Mouse (Mus musculus) cerebellum, adult 2 months (tissue): ENCODE results near the gene Ncor2. TPM values are rescaled to one million over a fixed set of nuclear protein-coding genes. Genes with fewer than 3 reads are reported as not detected.

Experiments
- DNase-seq, 2 experiments: peaks; one replicate each; pipeline ENCODE4 v3.0.0; 2021
- H3K27ac ChIP-seq: fragments of 200-500 bp; 2 replicates; pipeline ENCODE4 v1.5.1; 2012; ENCODE audit warnings: low read length, control low read depth, inconsistent platforms; ENCODE audit not compliant: insufficient read depth
- H3K27me3 ChIP-seq: fragments of 200-500 bp; 2 replicates; pipeline ENCODE4 v1.6.1; 2012; ENCODE audit warnings: inconsistent platforms, mild to moderate bottlenecking, low read length, moderate library complexity; ENCODE audit not compliant: control insufficient read depth, insufficient read depth
- H3K4me1 ChIP-seq: fragments of 200-500 bp; 2 replicates; pipeline ENCODE4 v1.6.1; 2011; ENCODE audit warnings: low read length; ENCODE audit not compliant: control insufficient read depth, insufficient read depth
- H3K4me3 ChIP-seq: fragments of 200-500 bp; replicated peaks from 2 replicates; pipeline ENCODE3; 2011; ENCODE audit warnings: mild to moderate bottlenecking, low read depth, low read length, control low read depth; ENCODE audit not compliant: insufficient read depth
- CTCF ChIP-seq: fragments of 200-500 bp; IDR thresholded peaks from 2 replicates; pipeline ENCODE4 v1.5.1; 2011; ENCODE audit warnings: low read depth, mild to moderate bottlenecking, control low read depth, low read length, moderate library complexity, borderline replicate concordance; ENCODE audit not compliant: insufficient read depth
- POLR2A ChIP-seq: fragments of 200-500 bp; IDR thresholded peaks from 2 replicates; pipeline ENCODE4 v1.6.1; 2011; ENCODE audit warnings: low read length, control low read depth, borderline replicate concordance; ENCODE audit not compliant: insufficient read depth
- WGBS: fragments of 180-500 bp; shearing (Covaris S2); methylation state at CpG from one replicate; pipeline ENCODE4 v1.1.7; 2018; 5-methylcytosine and 5-hydroxymethylcytosine counted together
- polyA plus RNA-seq: library from polyadenylated mRNA; depleted of rRNA; stranded (reverse); fragments of >200 nt; gene quantifications from 2 replicates; pipeline ENCODE4 v1.2.3, GENCODE M21; 2012

Ncor2 gene
- polyA plus RNA-seq, 1 experiment = 93.2 TPM

DNA sequence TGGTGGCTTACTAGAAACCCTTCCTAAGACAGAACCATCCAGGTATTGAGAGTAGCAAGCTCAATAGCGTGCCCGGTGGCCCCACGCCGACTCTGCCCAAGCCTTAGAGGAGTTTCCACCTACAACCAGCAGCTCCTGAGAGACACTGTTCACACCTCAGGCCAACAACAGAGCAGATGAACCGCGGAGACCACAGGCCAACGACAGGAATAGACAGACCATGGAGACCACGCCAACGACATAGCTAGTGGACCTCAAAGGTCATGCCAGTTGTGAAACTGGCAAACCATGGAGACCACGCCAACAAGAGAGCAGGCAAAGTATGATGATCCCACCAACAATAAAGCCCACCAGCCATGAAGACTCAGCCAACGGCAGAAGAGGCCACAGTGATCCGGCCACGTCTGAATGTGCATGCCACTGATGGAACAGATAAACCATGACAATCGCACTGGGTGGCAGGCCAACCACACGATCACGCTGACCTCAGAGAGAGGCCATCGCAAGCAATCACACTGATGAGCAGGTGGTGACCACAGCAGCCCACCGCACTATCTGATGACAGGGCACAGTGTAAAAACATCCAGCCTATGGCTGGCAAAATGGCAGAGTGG lies 41.2 kb downstream of the Ncor2 start:
- TF ChIP-seq CTCF = no peak
- no peak for TF ChIP-seq POLR2A
- Histone ChIP-seq H3K27me3 (no peaks in the 10 kb centered on the region), H3K4me3 (no peak overlapping the region), H3K27ac (no peak overlapping the region), H3K4me1 (peaks cover 76% of the 10 kb centered on the region)
- DNase-seq = no peak
- 83% methylated on average over 18 of the region's 18 CpGs for WGBS

DNA sequence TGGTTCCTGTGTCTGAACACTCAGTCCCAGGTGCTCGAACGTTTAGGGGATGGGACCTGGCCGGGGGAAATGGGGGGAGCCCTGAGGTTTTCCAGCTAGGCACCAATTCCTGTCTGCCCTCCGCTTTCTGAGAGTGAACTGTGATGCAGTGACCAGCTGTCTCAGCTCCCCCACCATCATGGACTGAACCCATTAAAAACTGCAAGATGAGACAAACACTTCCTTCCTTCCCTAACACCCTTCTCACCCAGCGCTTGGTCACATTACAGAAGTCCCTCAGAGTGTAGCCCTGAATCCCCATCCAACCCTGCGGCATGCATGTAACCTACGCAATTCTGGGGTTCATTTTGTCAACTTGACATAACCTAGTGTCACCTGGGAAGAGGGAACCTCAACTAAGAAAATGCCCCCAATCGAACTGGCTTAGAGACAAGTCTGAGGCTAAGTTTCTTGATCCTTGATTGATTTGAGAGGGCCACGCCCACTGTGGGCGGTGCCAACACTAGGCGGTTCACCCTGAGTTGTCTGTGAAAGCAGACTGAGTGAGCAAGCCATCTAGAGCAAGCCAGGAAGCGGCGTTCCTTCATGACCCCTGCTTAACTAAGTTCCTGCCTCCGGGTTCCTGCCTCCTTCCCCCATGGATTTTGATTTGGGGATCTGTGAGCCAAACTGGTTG lies 41.9 kb downstream of the Ncor2 start:
- DNase-seq = no peak
- Histone ChIP-seq H3K4me3 (no peak overlapping the region), H3K27me3 (no peaks in the 10 kb centered on the region), H3K4me1 (peaks cover 76% of the 10 kb centered on the region), H3K27ac (no peak overlapping the region)
- WGBS = 55% methylated on average over 14 of the region's 14 CpGs
- TF ChIP-seq POLR2A = no peak

DNA sequence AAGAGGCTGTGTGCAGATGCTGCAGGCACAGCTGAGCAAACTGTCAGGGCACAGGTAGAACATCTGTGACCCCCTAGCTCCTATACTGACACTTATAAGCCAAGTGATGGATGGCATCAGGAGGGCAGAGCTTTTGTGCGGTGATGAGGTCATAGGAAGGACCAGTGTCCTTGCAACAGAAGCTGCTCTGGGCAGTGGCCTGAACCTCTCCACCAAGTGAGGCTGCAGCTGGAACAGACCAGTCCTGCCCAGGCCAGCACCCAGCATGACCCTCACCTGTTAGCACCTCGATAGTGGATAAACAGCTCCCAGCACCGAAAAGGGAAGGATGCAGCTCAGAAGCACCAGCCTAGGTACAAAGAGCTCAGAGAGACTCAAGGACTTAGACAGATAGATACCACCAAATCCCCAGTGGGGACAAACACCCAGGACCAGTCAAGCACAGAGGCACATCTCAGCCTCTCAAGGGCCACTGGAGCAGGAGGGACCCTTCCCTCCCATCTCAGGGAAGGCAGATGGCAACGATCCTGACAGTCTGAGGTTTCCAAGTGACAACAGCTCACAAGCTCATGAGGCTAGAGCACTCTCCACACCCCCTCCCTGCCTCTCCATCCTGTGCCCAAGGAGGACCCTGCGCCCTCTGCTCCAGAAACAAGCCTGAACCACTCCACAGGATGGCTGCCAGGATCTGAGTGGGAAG lies 42.6 kb downstream of the Ncor2 start:
- 36% methylated on average over 5 of the region's 5 CpGs for WGBS
- DNase-seq = no peak
- Histone ChIP-seq H3K4me1 (peaks cover 75% of the 10 kb centered on the region), H3K27me3 (no peaks in the 10 kb centered on the region), H3K27ac (no peak overlapping the region), H3K4me3 (no peak overlapping the region)
- no peak for TF ChIP-seq POLR2A
- TF ChIP-seq CTCF = no peak

DNA sequence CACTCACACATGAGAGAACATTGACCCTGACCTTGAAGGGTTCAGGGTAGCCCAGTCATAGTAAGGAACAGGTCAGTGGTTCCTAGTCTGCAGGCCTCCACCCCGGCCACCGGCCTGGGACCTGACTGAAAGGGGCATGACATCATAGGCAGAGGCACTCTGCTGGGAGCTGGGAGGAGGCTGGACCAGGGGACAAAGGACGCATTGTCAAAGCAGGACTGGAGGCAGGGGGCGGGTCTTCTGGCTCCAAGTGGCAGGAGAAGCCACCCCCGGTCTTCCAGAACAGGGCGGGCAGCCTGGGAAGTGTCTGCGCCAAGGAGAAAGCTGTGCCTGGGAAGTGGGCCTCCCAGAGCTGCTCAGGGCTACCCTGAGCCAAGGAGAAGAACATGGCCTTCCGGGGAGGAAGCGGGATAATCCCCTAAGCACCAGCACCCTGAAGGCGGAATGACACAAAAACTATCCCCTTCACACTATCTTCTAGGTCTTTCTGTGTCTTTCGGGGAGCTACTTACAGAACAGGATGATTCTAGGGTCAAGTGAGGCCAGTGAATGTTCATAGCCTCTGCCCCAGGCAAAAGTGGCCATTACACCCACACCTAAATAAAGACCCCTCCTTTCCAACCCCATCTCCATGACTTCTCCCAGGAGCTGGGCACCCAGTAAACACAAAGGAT lies 44.1 kb downstream of the Ncor2 start:
- no peak overlapping the region for H3K4me3 ChIP-seq
- peak overlapping the region; percentile 63 for H3K27ac ChIP-seq
- 41% methylated on average over 11 of the region's 11 CpGs for WGBS
- peak in 1 of 2 experiments; percentile 66 for DNase-seq
- no peaks in the 10 kb centered on the region for H3K27me3 ChIP-seq
- peaks cover 79% of the 10 kb centered on the region for H3K4me1 ChIP-seq
- TF ChIP-seq POLR2A = no peak
- TF ChIP-seq CTCF = no peak

DNA sequence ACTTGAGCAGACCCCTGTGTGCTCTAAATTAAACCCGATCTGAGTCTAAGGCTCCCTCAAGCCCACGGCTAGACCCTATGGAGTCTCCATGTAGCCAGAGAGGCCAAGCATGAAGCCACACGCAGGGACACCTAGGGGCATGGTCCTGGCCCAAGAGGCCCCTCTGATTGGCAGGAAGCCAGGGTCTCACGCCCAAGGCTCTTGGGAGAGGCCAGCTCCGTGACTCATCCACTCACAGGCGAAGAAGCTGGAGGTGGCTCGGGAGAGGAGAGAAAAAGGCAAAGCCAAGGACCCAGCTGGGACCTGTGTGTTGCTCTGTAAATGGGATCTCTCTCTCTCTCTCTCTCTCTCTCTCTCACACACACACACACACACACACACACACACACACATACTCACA lies 44.6 kb downstream of the Ncor2 start:
- no peak overlapping the region for H3K4me3 ChIP-seq
- TF ChIP-seq CTCF = no peak
- no peak for TF ChIP-seq POLR2A
- 30% methylated on average over 7 of the region's 7 CpGs for WGBS
- H3K27me3 ChIP-seq = no peaks in the 10 kb centered on the region
- peaks cover 77% of the 10 kb centered on the region for H3K4me1 ChIP-seq
- peak in 1 of 2 experiments; percentile 48 for DNase-seq
- peak overlapping the region; percentile 63 for H3K27ac ChIP-seq

DNA sequence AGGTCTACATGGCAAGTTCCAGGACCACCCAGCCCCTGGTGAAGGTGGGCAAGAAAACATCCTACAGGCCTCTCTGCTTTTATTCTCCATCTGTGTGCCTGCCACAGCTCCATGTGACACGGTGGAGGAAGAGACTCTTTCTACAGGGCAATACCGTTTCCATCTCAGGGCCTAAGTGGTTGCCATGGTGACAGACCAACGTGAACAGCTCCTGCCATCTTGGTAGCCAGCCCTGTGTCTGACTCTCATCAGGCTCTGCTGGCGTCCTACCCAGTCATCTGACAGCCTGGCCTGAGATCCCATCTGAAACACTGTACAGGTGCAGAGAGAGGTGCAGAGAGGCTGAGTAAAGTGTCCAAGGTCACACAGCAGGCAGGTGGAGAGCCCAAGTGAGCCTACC lies 45.4 kb downstream of the Ncor2 start:
- Histone ChIP-seq H3K27ac (no peak overlapping the region), H3K27me3 (no peaks in the 10 kb centered on the region), H3K4me3 (no peak overlapping the region), H3K4me1 (peaks cover 77% of the 10 kb centered on the region)
- TF ChIP-seq CTCF = no peak
- no peak for TF ChIP-seq POLR2A
- WGBS = 11% methylated on average over 4 of the region's 4 CpGs
- DNase-seq = peak in 1 of 2 experiments; percentile 70

DNA sequence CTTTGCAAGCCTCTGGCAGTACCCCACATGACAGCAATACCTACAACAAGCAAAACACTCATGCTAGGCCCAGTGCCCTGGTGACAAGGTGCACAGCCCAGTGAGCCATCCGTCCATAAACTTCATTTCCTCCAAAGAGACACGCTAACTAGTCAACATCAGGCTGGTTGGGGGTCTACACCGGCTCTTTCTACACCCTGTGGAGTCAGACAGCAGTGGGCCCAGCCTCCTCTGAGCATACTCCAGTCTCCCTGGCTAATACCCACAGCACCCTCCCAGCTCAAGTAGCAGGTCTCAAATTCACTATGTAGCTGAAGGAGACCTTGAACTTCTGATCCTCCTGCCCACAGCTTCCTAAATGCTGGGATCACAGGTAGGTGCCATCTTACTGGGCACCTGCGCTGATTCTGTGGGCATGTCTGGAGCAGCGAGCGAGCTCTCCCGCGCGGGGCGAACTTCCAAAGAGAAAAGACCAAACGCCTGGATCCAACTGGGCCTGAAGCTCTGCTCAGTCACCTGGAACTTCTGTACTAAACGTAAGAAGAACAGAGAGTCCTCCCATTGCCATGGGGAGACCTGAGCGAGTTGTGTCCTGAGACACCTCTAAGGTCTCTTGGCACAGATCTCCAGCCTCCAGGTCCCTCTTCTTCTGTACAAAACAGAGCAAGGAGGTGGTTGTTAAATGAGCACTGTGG lies 46.3 kb downstream of the Ncor2 start:
- Histone ChIP-seq H3K27ac (no peak overlapping the region), H3K4me3 (no peak overlapping the region), H3K27me3 (no peaks in the 10 kb centered on the region), H3K4me1 (peaks cover 81% of the 10 kb centered on the region)
- no peak for TF ChIP-seq POLR2A
- TF ChIP-seq CTCF = no peak
- DNase-seq = no peak
- 77% methylated on average over 13 of the region's 13 CpGs for WGBS
